Mouse (Mus musculus): Measurements from ENCODE around the gene Slc25a25. TPM values are rescaled to one million over a fixed set of nuclear protein-coding genes. Genes with fewer than 3 reads are reported as not detected.
"Not testable (repeated sequence)": the region's sequence is repeated elsewhere in the genome, so short reads cannot be mapped to it uniquely, and the experiment has no call there.

The Slc25a25 gene
- polyA plus RNA-seq, 1 experiment, result 25.3 TPM

GRCm38 (mm10) chr2:32484933-32485332 is 33.7 kb upstream of the Slc25a25 start:
- TF ChIP-seq POLR2A (IDR thresholded peaks at IDR 0.05; ENCODE audit: control insufficient read depth, extremely low read depth, insufficient read depth, low read length, poor library complexity) (no peak), CTCF (IDR thresholded peaks at IDR 0.05; ENCODE audit: borderline replicate concordance, control insufficient read depth, extremely low read depth, insufficient read depth, low read length, poor library complexity) (no peak)
- H3K36me3 ChIP-seq (ENCODE audit: control insufficient read depth, insufficient read depth, low read length), result no peaks in the 10 kb centered on the region
- H3K27ac ChIP-seq (ENCODE audit: control insufficient read depth, insufficient read depth, low read length), result no peak overlapping the region
- no peak overlapping the region for H3K4me3 ChIP-seq (ENCODE audit: control insufficient read depth, insufficient read depth, low read length)
- no peak for DNase-seq
- WGBS, result 92% methylated on average over 6 of the region's 6 CpGs
- peaks cover 4% of the 10 kb centered on the region for H3K4me1 ChIP-seq (replicated peaks; ENCODE audit: control insufficient read depth, insufficient read depth, low read length)
- H3K27me3 ChIP-seq (ENCODE audit: control insufficient read depth, insufficient read depth, low read length), result no peaks in the 10 kb centered on the region

DNA sequence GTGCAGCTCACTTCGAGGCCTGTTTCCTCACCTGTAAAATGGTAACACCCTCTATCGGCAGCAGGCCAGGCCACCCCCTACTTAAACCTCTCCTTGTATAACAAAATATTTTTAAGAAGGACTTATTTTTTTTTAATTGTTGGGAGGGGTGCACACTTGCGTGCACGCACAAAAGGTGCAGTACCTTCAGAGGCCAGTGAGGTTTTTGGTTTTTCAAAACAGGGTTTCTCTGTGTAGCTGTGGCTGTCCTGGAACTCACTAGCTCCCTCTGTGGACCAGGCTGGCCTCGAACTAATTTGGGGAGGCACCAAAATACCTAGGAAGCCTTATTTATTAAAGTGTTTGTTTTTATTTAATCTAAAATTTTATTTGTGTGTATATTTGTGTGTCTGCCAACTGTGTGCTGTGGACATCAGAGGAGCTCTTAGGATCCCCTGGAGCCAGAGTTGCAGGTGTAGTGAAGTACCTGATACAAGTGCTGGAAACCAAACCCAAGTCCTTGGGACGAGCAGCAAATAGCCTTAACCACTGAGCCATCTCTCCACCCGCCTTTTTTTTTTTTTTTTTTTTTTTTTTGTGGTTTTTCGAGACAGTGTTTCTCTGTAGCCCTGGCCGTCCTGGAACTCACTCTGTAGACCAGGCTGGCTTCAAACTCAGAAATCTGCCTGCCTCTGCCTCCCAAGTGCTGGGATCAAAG is 32.1 kb upstream of the Slc25a25 start:
- H3K4me1 ChIP-seq (replicated peaks; ENCODE audit: control insufficient read depth, insufficient read depth, low read length), result no peaks in the 10 kb centered on the region
- no peaks in the 10 kb centered on the region for H3K36me3 ChIP-seq (ENCODE audit: control insufficient read depth, insufficient read depth, low read length)
- no peaks in the 10 kb centered on the region for H3K27me3 ChIP-seq (ENCODE audit: control insufficient read depth, insufficient read depth, low read length)
- TF ChIP-seq POLR2A (IDR thresholded peaks at IDR 0.05; ENCODE audit: control insufficient read depth, extremely low read depth, insufficient read depth, low read length, poor library complexity) (no peak), CTCF (IDR thresholded peaks at IDR 0.05; ENCODE audit: borderline replicate concordance, control insufficient read depth, extremely low read depth, insufficient read depth, low read length, poor library complexity) (no peak)
- no peak for DNase-seq
- WGBS, result 82% methylated on average over 9 of the region's 9 CpGs
- H3K27ac ChIP-seq (ENCODE audit: control insufficient read depth, insufficient read depth, low read length), result no peak overlapping the region
- H3K4me3 ChIP-seq (ENCODE audit: control insufficient read depth, insufficient read depth, low read length), result no peak overlapping the region

- Histone ChIP-seq H3K4me1 (replicated peaks; ENCODE audit: control insufficient read depth, insufficient read depth, low read length) (no peaks in the 10 kb centered on the region), H3K4me3 (ENCODE audit: control insufficient read depth, insufficient read depth, low read length) (no peak overlapping the region), H3K36me3 (ENCODE audit: control insufficient read depth, insufficient read depth, low read length) (no peaks in the 10 kb centered on the region), H3K27me3 (ENCODE audit: control insufficient read depth, insufficient read depth, low read length) (no peaks in the 10 kb centered on the region), H3K27ac (ENCODE audit: control insufficient read depth, insufficient read depth, low read length) (no peak overlapping the region)
- DNase-seq, result no peak
- TF ChIP-seq CTCF (IDR thresholded peaks at IDR 0.05; ENCODE audit: borderline replicate concordance, control insufficient read depth, extremely low read depth, insufficient read depth, low read length, poor library complexity), result no peak
- no peak for TF ChIP-seq POLR2A (IDR thresholded peaks at IDR 0.05; ENCODE audit: control insufficient read depth, extremely low read depth, insufficient read depth, low read length, poor library complexity)
- WGBS, result 95% methylated on average over 8 of the region's 8 CpGs
Observed at GRCm38 (mm10) chr2:32482351-32482750, 31.1 kb upstream of the Slc25a25 start.

- H3K4me1 ChIP-seq (replicated peaks; ENCODE audit: control insufficient read depth, insufficient read depth, low read length); H3K4me3 ChIP-seq (ENCODE audit: control insufficient read depth, insufficient read depth, low read length); H3K27ac ChIP-seq (ENCODE audit: control insufficient read depth, insufficient read depth, low read length); H3K36me3 ChIP-seq (ENCODE audit: control insufficient read depth, insufficient read depth, low read length); H3K27me3 ChIP-seq (ENCODE audit: control insufficient read depth, insufficient read depth, low read length); DNase-seq: not testable (repeated sequence)
- WGBS, result over 99% methylated on average over 6 of the region's 9 CpGs
Observed at GRCm38 (mm10) chr2:32475361-32475760, 24.1 kb upstream of the Slc25a25 start.

DNA sequence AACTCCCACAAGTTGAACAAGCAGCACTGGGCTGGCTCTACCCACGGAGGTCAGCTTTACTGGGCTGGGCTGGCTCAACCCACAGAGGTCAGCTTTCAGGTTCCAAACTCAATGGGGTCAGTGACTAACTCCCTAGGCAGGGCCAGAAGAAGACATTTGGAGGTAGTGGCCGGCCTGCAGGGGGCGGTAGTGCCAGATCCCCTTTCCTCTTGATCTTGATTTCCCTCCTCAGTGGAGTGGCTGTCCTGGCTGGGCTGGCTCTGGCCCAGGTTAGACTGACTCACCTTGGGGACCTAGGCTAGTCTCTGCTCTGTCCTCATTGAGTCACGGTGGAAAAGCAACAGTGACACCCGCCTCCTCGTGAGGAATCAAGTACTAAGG is 20.4 kb upstream of the Slc25a25 start:
- DNase-seq, result peak; percentile 40
- no peaks in the 10 kb centered on the region for H3K27me3 ChIP-seq (ENCODE audit: control insufficient read depth, insufficient read depth, low read length)
- no peaks in the 10 kb centered on the region for H3K36me3 ChIP-seq (ENCODE audit: control insufficient read depth, insufficient read depth, low read length)
- WGBS, result 95% methylated on average over 6 of the region's 6 CpGs
- H3K4me3 ChIP-seq (ENCODE audit: control insufficient read depth, insufficient read depth, low read length), result no peak overlapping the region
- no peak for TF ChIP-seq POLR2A (IDR thresholded peaks at IDR 0.05; ENCODE audit: control insufficient read depth, extremely low read depth, insufficient read depth, low read length, poor library complexity)
- peak; percentile 72; the same call in 1 of the 2 replicates for TF ChIP-seq CTCF (IDR thresholded peaks at IDR 0.05; ENCODE audit: borderline replicate concordance, control insufficient read depth, extremely low read depth, insufficient read depth, low read length, poor library complexity)
- no peaks in the 10 kb centered on the region for H3K4me1 ChIP-seq (replicated peaks; ENCODE audit: control insufficient read depth, insufficient read depth, low read length)
- no peak overlapping the region for H3K27ac ChIP-seq (ENCODE audit: control insufficient read depth, insufficient read depth, low read length)

GRCm38 (mm10) chr2:32471001-32471680 is 19.9 kb upstream of the Slc25a25 start:
- Histone ChIP-seq H3K27me3 (ENCODE audit: control insufficient read depth, insufficient read depth, low read length) (no peaks in the 10 kb centered on the region), H3K4me3 (ENCODE audit: control insufficient read depth, insufficient read depth, low read length) (no peak overlapping the region), H3K36me3 (ENCODE audit: control insufficient read depth, insufficient read depth, low read length) (no peaks in the 10 kb centered on the region), H3K27ac (ENCODE audit: control insufficient read depth, insufficient read depth, low read length) (no peak overlapping the region), H3K4me1 (replicated peaks; ENCODE audit: control insufficient read depth, insufficient read depth, low read length) (no peaks in the 10 kb centered on the region)
- no peak for TF ChIP-seq CTCF (IDR thresholded peaks at IDR 0.05; ENCODE audit: borderline replicate concordance, control insufficient read depth, extremely low read depth, insufficient read depth, low read length, poor library complexity)
- no peak for TF ChIP-seq POLR2A (IDR thresholded peaks at IDR 0.05; ENCODE audit: control insufficient read depth, extremely low read depth, insufficient read depth, low read length, poor library complexity)
- no peak for DNase-seq
- 91% methylated on average over 6 of the region's 6 CpGs for WGBS
